Mouse (Mus musculus): ENCODE data around the gene Il17rc. TPM values are rescaled to one million over a fixed set of nuclear protein-coding genes. Genes with fewer than 3 reads are reported as not detected.

Il17rc gene
- polyA plus RNA-seq, 1 experiment from 2014 or later, result 31.1 TPM

GRCm38 (mm10) chr6:113508272-113508946 is 37.2 kb downstream of the Il17rc start:
- Histone ChIP-seq H3K4me2 (replicated peaks; ENCODE audit: low read depth, low read length) (no peak overlapping the region), H3K36me3 (ENCODE audit: insufficient read depth, low read length) (0 out of 2 replicates have a peak, but pooled peaks cover under 1% of the 10 kb centered on the region), H3K27me3 (replicated peaks; ENCODE audit: insufficient read depth, low read length) (no peaks in the 10 kb centered on the region), H3K4me1 (ENCODE audit: insufficient read depth, low read depth, low read length) (no peaks in the 10 kb centered on the region), H3K9me3 (ENCODE audit: low read length) (no peaks in the 10 kb centered on the region), H3K9ac (replicated peaks; ENCODE audit: low read depth) (no peak overlapping the region), H3K4me3 (ENCODE audit: low read depth, low read length) (no peak overlapping the region), H3K27ac (ENCODE audit: low read length) (no peak overlapping the region)
- no peak for DNase-seq (ENCODE audit: low spot score)
- ATAC-seq, result peak; percentile 43; the same call in 1 of the 2 replicates
- 59% methylated on average over 7 of the region's 7 CpGs for WGBS
- TF ChIP-seq CTCF (IDR thresholded peaks at IDR 0.05) (no peak), EP300 (IDR thresholded peaks at IDR 0.05) (no peak)

- DNase-seq (ENCODE audit: low spot score), result no peak
- no peak for ATAC-seq
- no peak for TF ChIP-seq EP300 (IDR thresholded peaks at IDR 0.05)
- no peaks in the 10 kb centered on the region for H3K4me1 ChIP-seq (ENCODE audit: insufficient read depth, low read depth, low read length)
- peaks cover 6% of the 10 kb centered on the region; the same call in 1 of the 2 replicates for H3K36me3 ChIP-seq (ENCODE audit: insufficient read depth, low read length)
- WGBS, result 48% methylated on average over 5 of the region's 5 CpGs
- no peak overlapping the region for H3K27ac ChIP-seq (ENCODE audit: low read length)
- no peak overlapping the region for H3K4me3 ChIP-seq (ENCODE audit: low read depth, low read length)
- H3K27me3 ChIP-seq (replicated peaks; ENCODE audit: insufficient read depth, low read length), result no peaks in the 10 kb centered on the region
- H3K9me3 ChIP-seq (ENCODE audit: low read length), result no peaks in the 10 kb centered on the region
- H3K9ac ChIP-seq (replicated peaks; ENCODE audit: low read depth), result no peak overlapping the region
- no peak overlapping the region for H3K4me2 ChIP-seq (replicated peaks; ENCODE audit: low read depth, low read length)
These were observed 37.7 kb downstream of the Il17rc start for GRCm38 (mm10) chr6:113508947-113509280.

GRCm38 (mm10) chr6:113513944-113514343 is 42.7 kb downstream of the Il17rc start:
- DNase-seq (ENCODE audit: low spot score) (no peak), ATAC-seq (no peak)
- TF ChIP-seq CTCF (IDR thresholded peaks at IDR 0.05), result no peak
- TF ChIP-seq EP300 (IDR thresholded peaks at IDR 0.05), result no peak
- Histone ChIP-seq H3K27ac (ENCODE audit: low read length) (no peak overlapping the region), H3K4me3 (ENCODE audit: low read depth, low read length) (no peak overlapping the region), H3K27me3 (replicated peaks; ENCODE audit: insufficient read depth, low read length) (no peaks in the 10 kb centered on the region), H3K9me3 (ENCODE audit: low read length) (no peaks in the 10 kb centered on the region), H3K36me3 (ENCODE audit: insufficient read depth, low read length) (peaks cover 45% of the 10 kb centered on the region), H3K4me2 (replicated peaks; ENCODE audit: low read depth, low read length) (no peak overlapping the region), H3K9ac (replicated peaks; ENCODE audit: low read depth) (no peak overlapping the region), H3K4me1 (ENCODE audit: insufficient read depth, low read depth, low read length) (no peaks in the 10 kb centered on the region)
- WGBS, result 93% methylated on average over 6 of the region's 6 CpGs

DNA sequence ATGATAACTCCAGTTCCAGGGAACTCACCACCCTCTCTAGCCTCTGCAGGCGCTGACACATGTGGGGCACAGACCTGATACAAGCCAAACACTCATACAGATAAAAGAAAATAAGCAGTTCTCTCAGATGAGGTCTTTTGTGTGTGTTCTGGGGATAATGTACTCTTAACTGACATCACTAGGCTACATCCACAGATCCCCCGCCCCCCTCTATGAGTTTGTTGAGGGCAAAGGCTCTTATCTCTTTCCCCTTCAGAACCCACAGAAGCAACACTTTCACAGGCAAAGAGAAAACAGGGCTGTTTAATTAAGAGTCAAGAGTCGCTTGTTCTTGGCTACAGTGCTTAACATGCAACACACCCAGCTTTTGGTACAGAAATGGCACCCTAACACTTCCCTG is 43.4 kb downstream of the Il17rc start:
- Histone ChIP-seq H3K4me1 (ENCODE audit: insufficient read depth, low read depth, low read length) (no peaks in the 10 kb centered on the region), H3K9ac (replicated peaks; ENCODE audit: low read depth) (no peak overlapping the region), H3K36me3 (ENCODE audit: insufficient read depth, low read length) (peaks cover 51% of the 10 kb centered on the region), H3K9me3 (ENCODE audit: low read length) (no peaks in the 10 kb centered on the region), H3K27me3 (replicated peaks; ENCODE audit: insufficient read depth, low read length) (no peaks in the 10 kb centered on the region), H3K4me2 (replicated peaks; ENCODE audit: low read depth, low read length) (no peak overlapping the region), H3K27ac (ENCODE audit: low read length) (no peak overlapping the region), H3K4me3 (ENCODE audit: low read depth, low read length) (no peak overlapping the region)
- DNase-seq (ENCODE audit: low spot score) (no peak), ATAC-seq (no peak)
- WGBS, result 94% methylated on average over 3 of the region's 3 CpGs
- TF ChIP-seq CTCF (IDR thresholded peaks at IDR 0.05) (no peak), EP300 (IDR thresholded peaks at IDR 0.05) (no peak)

GRCm38 (mm10) chr6:113517434-113518080 is 46.3 kb downstream of the Il17rc start:
- TF ChIP-seq EP300 (IDR thresholded peaks at IDR 0.05) (no peak), CTCF (IDR thresholded peaks at IDR 0.05) (no peak)
- no peak overlapping the region for H3K4me2 ChIP-seq (replicated peaks; ENCODE audit: low read depth, low read length)
- no peaks in the 10 kb centered on the region for H3K4me1 ChIP-seq (ENCODE audit: insufficient read depth, low read depth, low read length)
- H3K9ac ChIP-seq (replicated peaks; ENCODE audit: low read depth), result no peak overlapping the region
- WGBS, result 84% methylated on average over 8 of the region's 8 CpGs
- no peak overlapping the region for H3K4me3 ChIP-seq (ENCODE audit: low read depth, low read length)
- no peaks in the 10 kb centered on the region for H3K9me3 ChIP-seq (ENCODE audit: low read length)
- H3K27ac ChIP-seq (ENCODE audit: low read length), result no peak overlapping the region
- peaks cover 71% of the 10 kb centered on the region for H3K36me3 ChIP-seq (ENCODE audit: insufficient read depth, low read length)
- ATAC-seq (no peak), DNase-seq (ENCODE audit: low spot score) (no peak)
- H3K27me3 ChIP-seq (replicated peaks; ENCODE audit: insufficient read depth, low read length), result no peaks in the 10 kb centered on the region

DNA sequence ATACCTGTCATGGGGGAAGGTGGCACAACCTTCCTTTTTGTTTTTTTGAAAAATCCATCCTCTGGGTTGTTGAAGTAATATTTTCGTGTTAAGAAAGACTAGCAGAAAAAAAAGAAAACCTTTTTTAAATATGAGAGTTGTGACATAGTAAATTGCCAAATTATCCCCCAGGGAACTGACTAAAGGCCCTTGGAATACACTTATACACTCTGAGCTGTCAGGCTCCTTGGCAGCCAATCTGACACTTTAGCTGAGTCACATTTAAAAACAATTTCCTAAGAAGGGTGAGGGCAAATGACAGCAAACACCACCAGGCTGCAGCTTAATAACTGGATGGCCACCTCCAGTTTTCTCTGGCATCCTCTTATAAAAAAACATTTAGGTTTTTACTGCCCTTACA is 51.1 kb downstream of the Il17rc start:
- 76% methylated on average over 1 of the region's 1 CpGs for WGBS
- H3K36me3 ChIP-seq (ENCODE audit: insufficient read depth, low read length), result peaks cover 46% of the 10 kb centered on the region
- no peak overlapping the region for H3K4me3 ChIP-seq (ENCODE audit: low read depth, low read length)
- no peaks in the 10 kb centered on the region for H3K4me1 ChIP-seq (ENCODE audit: insufficient read depth, low read depth, low read length)
- ATAC-seq (no peak), DNase-seq (ENCODE audit: low spot score) (no peak)
- no peaks in the 10 kb centered on the region for H3K27me3 ChIP-seq (replicated peaks; ENCODE audit: insufficient read depth, low read length)
- H3K9me3 ChIP-seq (ENCODE audit: low read length), result no peaks in the 10 kb centered on the region
- no peak overlapping the region for H3K9ac ChIP-seq (replicated peaks; ENCODE audit: low read depth)
- H3K27ac ChIP-seq (ENCODE audit: low read length), result no peak overlapping the region
- H3K4me2 ChIP-seq (replicated peaks; ENCODE audit: low read depth, low read length), result no peak overlapping the region
- TF ChIP-seq CTCF (IDR thresholded peaks at IDR 0.05), result no peak
- TF ChIP-seq EP300 (IDR thresholded peaks at IDR 0.05), result no peak

Measured in lung, postnatal 0 days (tissue).